Mouse (Mus musculus) lung, postnatal 0 days (tissue): ENCODE measurements around the gene Smyd2.

Experiments used
- CTCF ChIP-seq: IDR thresholded peaks from 2 replicates; pipeline ENCODE4 v1.5.1; 2016; ENCODE audit warnings: antibody characterized with exemption, mild to moderate bottlenecking
- EP300 ChIP-seq: IDR thresholded peaks from 2 replicates; pipeline ENCODE4 v1.6.1; 2016; ENCODE audit warnings: antibody characterized with exemption, mild to moderate bottlenecking, control low read depth

DNA sequence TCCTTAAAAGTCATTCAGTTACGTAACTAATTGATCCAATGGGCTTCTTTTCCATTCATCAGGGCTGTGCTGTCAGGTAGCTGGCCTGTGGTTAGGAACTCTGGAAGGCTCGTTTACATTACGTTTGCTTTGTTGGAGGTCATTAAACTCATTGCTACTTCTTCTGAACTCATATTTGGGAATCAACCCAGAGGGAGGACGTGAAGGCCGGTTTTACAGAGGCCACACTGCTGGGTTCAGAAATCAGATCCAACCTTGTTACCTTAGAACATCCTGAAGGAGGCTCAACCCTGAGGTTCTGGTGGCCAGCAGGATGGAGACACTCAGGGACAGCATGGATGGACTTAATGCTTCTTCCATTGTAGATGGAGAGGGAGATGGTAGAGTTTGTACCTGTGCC, 70.1 kb downstream of the Smyd2 start:
- TF ChIP-seq CTCF (no peak), EP300 (no peak)
